Mouse (Mus musculus) thymus, adult 18-20 months (tissue): ENCODE measurements around the gene Zfp420.
"Not testable (repeated sequence)": the region's sequence is repeated elsewhere in the genome, so short reads cannot be mapped to it uniquely, and the experiment has no call there.

ENCODE experiments used
- DNase-seq, 2 experiments: peaks; one replicate each; pipeline ENCODE4 v3.0.0; 2022; ENCODE audit warnings: mixed read lengths in 2 of 2

Zfp420 gene

GRCm38 (mm10) chr7:29859532-29860517 lies at the start of gene Zfp420:
Zfp420 (plus strand) TSS chr7:29859979.
- DNase-seq: peak; percentile 79 to 88

GRCm38 (mm10) chr7:29812244-29812643 lies 47.5 kb upstream of the Zfp420 start:
- no peak for DNase-seq

GRCm38 (mm10) chr7:29814381-29814780 lies 45.4 kb upstream of the Zfp420 start:
- DNase-seq: no peak

DNA sequence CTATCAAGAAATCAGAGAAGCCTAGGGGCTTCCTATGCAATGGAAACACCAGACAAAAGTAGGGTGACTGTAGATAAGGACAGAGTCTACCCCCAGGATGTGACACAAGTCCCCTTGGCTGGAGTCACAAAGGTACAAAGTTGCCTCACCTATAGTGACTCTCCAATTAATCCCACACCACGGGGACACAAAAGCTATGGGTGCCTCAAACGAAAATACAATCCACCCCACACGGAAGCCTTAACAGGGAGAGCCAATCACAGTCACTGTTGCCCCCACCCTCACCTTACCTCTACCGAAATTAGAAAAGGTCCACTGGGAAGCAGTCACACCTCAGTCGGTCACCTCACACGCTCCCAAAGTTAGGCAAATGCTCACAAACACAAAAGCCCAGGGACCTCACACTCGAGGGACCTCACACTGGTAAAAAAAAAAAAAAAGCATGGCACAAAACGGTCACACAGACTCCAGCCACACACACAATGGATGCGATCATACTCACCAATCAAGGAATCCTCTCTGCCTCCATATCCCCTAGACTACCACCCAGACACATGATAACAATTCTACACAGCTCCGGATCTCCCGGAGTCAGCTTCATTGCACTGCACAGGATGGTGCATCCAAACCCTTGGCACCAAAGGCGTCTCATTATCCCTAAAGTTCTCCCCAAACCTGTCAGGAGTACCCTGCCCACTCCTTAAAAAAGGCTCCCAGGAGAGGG lies 44.6 kb upstream of the Zfp420 start:
- no peak for DNase-seq

DNA sequence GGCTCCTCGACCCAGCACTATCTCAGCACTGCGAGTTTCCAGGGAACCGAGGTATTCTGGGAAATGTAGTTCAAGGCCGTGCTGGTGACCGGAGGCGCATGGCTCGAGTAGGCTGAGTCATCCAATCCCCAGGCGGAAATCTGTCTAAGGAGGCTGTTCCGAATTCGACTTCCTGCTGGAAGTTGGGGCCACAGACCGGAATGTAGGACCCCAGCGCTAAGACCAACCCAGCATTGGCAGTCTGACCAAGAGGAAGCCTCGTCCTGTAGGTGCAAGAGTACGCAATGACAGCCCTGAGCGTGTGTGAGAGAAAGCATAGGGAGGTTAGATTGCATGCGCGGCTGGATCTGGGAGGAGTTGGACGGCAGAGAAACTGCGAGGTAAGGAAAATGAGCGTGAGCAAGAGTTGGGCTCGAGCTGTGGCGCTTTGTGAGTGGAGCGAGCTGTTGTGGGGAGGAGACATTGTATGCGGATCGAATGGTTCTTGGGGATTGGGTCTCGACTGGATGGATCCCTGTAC lies 43.8 kb upstream of the Zfp420 start, which contains the start of gene Zfp790:
TSS of gene Zfp790 (plus strand) at position 205 of the 520 bp plus-strand sequence.
- DNase-seq: peak; percentile 79 to 83

DNA sequence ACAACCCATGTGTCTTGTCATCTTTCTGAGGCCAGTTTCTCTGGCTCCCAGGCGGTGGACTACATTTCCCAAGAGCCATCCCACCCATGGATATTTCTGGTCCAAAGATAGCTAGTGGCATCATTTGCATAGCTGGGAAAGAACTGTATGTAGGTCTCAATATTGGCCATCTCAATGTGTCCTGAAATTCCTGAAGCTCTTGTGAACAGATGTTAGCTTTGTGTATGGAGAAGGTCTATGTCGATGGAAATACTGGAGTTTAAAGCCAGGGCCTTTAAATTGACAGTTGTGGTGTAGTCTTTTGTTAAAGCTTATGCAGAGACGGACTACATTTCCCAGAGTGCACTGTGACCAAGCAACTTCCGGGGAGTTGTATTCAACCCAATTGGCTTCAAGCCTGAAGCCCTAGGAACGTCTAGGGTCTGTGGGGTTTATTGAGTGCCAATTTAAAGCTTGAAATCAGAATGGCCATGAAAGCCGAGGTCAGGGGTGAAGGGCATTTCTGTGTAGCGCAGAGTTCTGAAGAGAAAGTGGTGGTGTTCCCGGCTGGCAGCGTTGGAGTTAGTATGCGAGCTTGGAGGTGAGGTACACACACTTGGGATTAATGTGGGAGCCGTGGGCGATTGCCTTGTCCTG lies 41.0 kb upstream of the Zfp420 start:
- peak; percentile 32 to 60 for DNase-seq

GRCm38 (mm10) chr7:29828001-29828400 lies 31.8 kb upstream of the Zfp420 start:
- no peak for DNase-seq

DNA sequence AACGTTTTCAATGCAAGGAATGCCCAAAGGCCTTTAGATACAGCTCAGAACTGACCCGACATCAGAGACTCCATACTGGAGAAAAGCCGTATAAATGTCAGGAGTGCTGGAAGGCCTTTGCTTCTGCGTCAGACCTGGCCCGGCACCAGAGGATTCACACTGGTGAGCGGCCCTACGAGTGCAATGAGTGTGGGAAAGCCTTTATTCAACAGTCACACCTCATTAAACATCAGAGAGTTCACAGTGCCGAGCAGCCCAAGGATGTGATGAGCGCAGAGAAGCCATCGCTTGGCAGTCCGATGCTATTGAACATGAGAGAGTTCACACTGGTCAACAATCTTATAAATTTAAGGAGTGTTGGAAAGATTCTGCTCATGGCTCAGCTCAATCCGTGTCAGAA lies 30.0 kb upstream of the Zfp420 start:
- no peak for DNase-seq

DNA sequence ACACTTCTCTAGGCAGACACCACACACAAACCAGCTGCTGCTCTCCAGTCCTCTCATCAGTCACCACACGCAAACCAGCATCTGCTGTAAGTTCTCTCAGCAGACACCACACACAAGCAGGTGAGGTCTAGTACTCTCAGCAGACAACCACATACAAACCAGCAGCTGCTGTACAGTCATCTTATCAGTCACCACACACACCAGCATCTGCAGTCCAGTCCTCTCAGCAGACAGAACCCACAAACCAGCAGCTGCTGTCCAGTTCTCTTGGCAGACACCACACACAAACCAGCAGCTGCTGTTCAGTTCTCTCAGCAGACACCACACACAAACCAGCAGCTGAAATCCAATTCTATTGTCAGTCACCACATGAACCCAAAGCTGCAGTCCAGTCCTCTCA lies 23.0 kb upstream of the Zfp420 start:
- no peak for DNase-seq

DNA sequence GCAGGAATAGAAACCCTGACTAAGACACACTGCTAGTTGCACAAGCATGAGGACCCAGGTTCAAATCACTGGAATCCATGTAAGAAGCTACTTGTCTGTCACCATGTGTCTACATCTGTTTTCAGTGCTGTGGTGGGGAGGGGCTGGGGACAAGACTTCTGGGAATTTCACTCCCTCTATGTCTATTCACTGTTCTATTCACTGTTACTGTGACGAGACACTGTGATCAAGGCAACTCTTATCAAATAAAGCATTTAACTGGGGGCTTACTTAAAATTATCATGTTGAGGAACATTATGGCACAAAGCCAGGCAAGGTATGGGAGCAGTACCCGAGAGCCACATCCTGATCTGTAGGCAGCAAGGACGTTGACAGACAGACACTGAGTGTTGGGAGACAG lies 20.5 kb upstream of the Zfp420 start:
- DNase-seq: no peak

DNA sequence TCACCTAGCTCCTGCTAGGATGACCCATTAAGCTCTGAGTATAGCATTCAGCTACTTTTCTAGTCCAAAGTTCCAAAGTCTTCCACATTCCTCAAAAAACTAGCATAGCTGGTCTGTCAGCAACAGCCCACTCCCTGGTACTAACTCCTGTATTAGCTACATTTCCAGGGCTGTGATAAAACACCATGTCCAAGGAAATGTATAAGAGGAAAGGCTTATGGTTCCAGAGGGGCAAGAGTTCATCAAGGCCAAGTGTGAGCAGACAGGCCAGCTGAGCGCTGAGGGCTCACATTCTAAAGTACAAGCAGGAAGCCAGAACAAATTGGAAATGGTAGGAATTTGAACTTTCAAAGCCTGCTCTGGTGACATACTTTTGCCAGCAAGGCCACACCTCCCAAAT lies 17.7 kb upstream of the Zfp420 start:
- DNase-seq: no peak

- DNase-seq: no peak
Measured at GRCm38 (mm10) chr7:29844616-29845015, 15.2 kb upstream of the Zfp420 start.

- DNase-seq: no peak
Measured at GRCm38 (mm10) chr7:29852831-29853218, 7.0 kb upstream of the Zfp420 start.

DNA sequence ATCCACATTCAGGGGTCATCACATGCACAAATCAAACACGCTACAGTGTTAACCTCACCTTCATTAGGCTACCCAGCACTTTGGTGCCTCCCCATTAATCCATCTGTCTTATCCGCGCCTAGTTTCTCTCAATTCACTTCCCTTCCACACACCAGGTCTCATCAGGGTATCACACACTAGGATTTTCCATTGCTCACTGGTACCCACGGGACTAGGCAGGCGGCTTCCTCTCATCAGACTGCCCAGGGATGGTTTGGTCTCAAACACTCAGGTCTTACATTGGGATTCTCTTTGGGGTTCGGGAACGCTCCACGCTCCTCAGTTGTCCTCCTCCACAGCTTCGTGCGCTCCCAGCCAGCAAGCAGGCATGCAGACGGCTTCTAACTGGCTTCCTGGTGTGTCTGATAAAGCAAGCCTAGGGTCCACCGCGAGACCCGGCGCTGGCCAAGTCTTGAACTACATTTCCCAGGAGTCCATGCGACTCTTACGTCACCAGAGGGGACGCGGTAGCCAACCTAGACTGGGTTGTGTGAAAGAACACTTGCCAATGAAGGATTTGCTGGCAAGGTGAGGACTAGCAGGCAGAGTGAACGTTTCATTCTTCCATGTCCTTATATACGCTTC lies 6.4 kb upstream of the Zfp420 start, which contains the start of gene Zfp940:
TSS of gene Zfp940 (minus strand) at position 451 of the 624 bp plus-strand sequence.
- peak; percentile 66 to 81 for DNase-seq

DNA sequence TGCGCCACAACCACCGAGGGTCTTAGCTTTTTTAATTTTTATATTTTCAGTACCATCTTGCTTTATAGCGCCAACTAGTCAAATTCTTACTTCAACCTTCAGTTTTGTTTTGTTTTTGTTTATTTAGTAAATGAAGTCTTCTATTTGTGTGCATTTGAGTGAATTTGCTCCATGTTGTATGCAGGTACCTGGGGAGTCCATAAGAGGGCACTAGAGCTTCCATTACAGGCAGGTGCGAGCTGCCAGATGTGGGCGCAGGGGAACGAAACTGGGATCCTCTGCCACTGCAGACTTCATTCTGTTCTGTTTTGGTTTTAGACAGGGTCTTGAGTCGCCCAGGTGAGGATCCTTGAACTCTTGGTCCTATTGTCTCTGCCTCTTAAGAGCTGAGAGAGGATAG lies 1.9 kb downstream of the Zfp420 start:
- DNase-seq: no peak

DNA sequence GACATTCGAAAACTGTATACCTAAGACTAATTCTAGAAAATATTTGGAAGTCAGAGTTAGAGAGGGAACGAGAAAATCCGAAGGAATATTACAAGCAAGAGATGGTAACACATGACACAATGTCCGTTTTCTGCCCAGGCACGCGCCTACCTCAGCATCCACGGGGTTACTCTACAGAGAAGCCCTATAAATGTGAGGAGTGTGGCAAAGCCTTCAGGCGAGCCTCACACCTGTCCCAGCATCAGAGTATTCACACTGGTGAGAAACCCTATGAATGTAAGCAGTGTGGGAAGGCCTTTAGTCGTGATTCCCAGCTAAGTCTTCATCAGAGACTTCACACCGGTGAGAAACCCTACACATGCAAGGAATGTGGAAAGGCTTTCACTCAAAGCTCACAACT lies 14.5 kb downstream of the Zfp420 start:
- no peak for DNase-seq

DNA sequence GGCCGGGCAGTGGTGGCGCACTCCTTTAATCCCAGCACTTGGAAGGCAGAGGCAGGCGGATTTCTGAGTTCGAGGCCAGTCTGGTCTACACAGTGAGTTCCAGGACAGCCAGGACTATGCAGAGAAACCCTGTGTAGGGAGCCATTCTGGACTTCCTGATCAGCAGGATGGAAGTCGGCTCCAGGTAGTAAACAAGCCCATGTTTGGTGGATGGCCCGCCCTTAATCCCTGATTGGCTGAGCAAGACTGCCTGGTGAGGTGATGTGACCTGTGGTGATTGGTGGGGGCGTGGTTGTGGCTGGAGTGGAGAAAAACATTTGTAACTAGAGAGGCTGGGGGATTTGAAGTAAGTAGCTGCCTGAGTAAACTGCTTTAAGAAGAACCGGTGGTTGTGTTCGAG lies 17.8 kb downstream of the Zfp420 start:
- not testable (repeated sequence) for DNase-seq

GRCm38 (mm10) chr7:29880056-29880455 lies 20.3 kb downstream of the Zfp420 start:
- no peak for DNase-seq

DNA sequence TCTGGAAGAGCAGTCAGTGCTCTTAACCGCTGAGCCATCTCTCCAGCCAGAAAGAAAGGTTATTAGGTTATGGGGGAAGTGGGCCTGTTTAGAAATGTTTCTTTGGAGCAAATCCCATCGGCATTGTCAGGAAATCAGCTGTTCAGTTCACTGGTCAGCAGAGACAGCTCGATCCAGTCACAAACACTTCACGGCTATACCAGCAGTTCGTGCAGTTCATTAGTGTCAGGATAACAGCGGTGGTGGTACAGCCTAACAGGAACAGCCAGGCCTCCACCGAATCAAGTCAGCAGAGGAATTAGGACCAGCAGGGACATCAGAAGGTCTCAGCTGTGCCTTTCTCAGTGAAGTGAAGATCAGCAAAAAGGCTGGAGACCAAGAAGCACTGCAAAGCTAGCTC lies 21.1 kb downstream of the Zfp420 start:
- no peak for DNase-seq

DNA sequence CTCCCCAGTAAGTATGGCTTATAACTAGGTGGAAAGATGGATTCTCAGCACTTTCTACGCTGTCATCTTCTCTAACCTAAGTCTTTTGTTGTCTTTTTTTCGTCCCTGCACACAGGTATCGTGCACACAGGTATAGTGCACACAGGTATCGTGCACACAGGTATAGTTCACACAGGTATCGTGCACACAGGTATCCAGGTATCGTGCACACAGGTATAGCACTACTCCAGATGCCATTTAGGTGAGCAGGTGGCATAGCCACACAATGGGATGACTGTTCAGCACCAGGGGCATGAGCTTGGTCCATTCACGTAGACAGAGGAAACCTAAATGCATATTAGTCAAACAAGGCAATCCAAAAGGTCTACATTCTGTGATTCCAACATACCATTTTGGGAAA lies 30.7 kb downstream of the Zfp420 start:
- DNase-seq: no peak

GRCm38 (mm10) chr7:29892756-29893155 lies 33.0 kb downstream of the Zfp420 start:
- no peak for DNase-seq

DNA sequence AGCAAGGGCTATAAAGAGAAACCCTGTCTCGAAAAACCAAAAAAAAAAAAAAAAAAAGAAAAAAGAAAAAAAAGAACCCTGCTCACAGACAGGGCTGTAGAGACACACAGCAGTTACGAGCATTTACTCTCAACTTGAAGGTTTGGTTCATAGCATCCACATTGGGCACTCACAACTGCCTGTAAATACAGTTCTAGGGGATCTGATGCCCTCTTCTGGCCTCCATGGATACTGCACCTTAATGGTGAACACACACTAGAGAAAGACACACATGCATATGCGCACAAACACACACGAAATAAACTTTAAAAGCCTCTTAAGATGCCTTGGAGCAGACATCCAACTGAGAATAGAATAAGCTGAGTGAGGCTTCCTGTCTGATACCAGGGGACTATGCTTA lies 38.6 kb downstream of the Zfp420 start:
- no peak for DNase-seq

GRCm38 (mm10) chr7:29904101-29904500 lies 44.3 kb downstream of the Zfp420 start:
- no peak for DNase-seq
